Mouse (Mus musculus) regulatory T cell (primary cell): ENCODE data around the gene Nudt3.
"Not testable (repeated sequence)": the region's sequence is repeated elsewhere in the genome, so short reads cannot be mapped to it uniquely, and the experiment has no call there.

Experiments
- in situ Hi-C: fragments of 300-600 bp; cut with MboI, MseI; formaldehyde crosslinking; loops from one replicate; pipeline ENCODE4 v1.15.1; 2025; ENCODE audit warnings: high pct_unique_total_duplicates

The Nudt3 gene

GRCm38 (mm10) chr17:27623360-27624326, at the start of gene Nudt3:
Gene Nudt3 (minus strand): TSS chr17:27623495.
- in situ Hi-C loops = no loop called here

- in situ Hi-C loops = no loop called here
These were observed 48.4 kb upstream of the Nudt3 start for GRCm38 (mm10) chr17:27671720-27672119.

GRCm38 (mm10) chr17:27658767-27659166, 35.5 kb upstream of the Nudt3 start:
- in situ Hi-C loops = no loop called here

- in situ Hi-C loops = no loop called here
These were observed 33.8 kb upstream of the Nudt3 start for GRCm38 (mm10) chr17:27657123-27657522.

- in situ Hi-C loops = no loop called here
These were observed 33.1 kb upstream of the Nudt3 start for GRCm38 (mm10) chr17:27656414-27656813.

GRCm38 (mm10) chr17:27656011-27656399, 32.7 kb upstream of the Nudt3 start:
- in situ Hi-C loops = no loop called here

- in situ Hi-C loops = no loop called here
These were observed 32.1 kb upstream of the Nudt3 start, which contains the start of gene Pacsin1 for GRCm38 (mm10) chr17:27655089-27656010. Gene Pacsin1 (plus strand): TSS chr17:27655509.

- in situ Hi-C loops = no loop called here
These were observed 30.1 kb upstream of the Nudt3 start for GRCm38 (mm10) chr17:27653253-27653959.

- in situ Hi-C loops = no loop called here
These were observed 28.9 kb upstream of the Nudt3 start for GRCm38 (mm10) chr17:27652046-27652790.

GRCm38 (mm10) chr17:27650586-27650985, 27.3 kb upstream of the Nudt3 start:
- in situ Hi-C loops = no loop called here

GRCm38 (mm10) chr17:27650160-27650559, 26.9 kb upstream of the Nudt3 start:
- in situ Hi-C loops = no loop called here

GRCm38 (mm10) chr17:27645807-27646206, 22.5 kb upstream of the Nudt3 start:
- in situ Hi-C loops = no loop called here

- in situ Hi-C loops = no loop called here
These were observed 21.3 kb upstream of the Nudt3 start for GRCm38 (mm10) chr17:27644572-27644971.

- in situ Hi-C loops = no loop called here
These were observed 20.5 kb upstream of the Nudt3 start for GRCm38 (mm10) chr17:27643756-27644155.

GRCm38 (mm10) chr17:27643101-27643500, 19.8 kb upstream of the Nudt3 start:
- in situ Hi-C loops = no loop called here

- in situ Hi-C loops = no loop called here
These were observed 19.3 kb upstream of the Nudt3 start for GRCm38 (mm10) chr17:27642491-27643062.

- in situ Hi-C loops = not testable (repeated sequence)
These were observed 16.6 kb upstream of the Nudt3 start for GRCm38 (mm10) chr17:27639851-27640250.

- in situ Hi-C loops = no loop called here
These were observed 15.6 kb upstream of the Nudt3 start for GRCm38 (mm10) chr17:27638921-27639332.

GRCm38 (mm10) chr17:27637333-27637732, 14.0 kb upstream of the Nudt3 start:
- in situ Hi-C loops = no loop called here
